Comparison of ENCODE assay signal across 15 mouse cellular contexts in the genomic region with DNA sequence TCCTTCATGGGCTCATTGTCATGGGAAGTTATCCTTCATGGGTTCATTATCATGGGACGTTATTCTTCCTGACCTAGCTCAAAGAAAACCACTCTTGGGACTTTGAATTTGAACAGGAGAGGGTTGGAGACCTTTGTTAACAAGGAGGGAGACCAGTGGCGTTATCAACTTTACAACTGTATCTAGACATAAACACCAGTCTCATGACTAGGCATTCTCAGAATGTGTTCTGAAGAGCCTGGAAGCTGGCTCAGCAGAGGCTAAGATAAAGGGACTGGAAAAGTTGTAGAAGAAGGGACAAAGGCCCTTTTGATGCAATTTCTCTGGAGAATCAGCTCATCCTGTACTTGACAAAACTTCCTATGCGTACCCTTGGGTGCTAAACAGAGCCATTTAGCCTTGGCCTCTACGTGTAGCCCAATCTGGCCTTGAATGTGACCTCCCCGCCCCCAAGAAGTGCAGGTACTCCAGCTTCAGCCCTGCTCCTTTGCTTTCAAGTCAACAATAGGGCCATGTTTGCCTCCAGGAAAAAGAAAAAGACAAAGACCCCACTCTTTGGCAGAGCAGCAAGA.
"Had no signal": no experiment of that assay in that cellular context is flagged by ENCODE, and none has a peak within 500 bp of the region (broad histone marks: within the 10 kb centered on the region; RNA-seq: fewer than 3 reads in every experiment).

No protein-coding gene starts in this region.

- H3K4me1 ChIP-seq: limb, embryonic 15.5 days had no signal

- H3K36me3 ChIP-seq: limb, embryonic 15.5 days; midbrain, embryonic 10.5 days; neural tube, embryonic 13.5 days had no signal

- DNase-seq: kidney, adult 11 months; kidney, adult 9 months; kidney, postnatal 36 days; layer of hippocampus, adult 9-11 months; layer of hippocampus, postnatal 36 days; lung, adult 18-20 months; retina, postnatal 1 day; right cerebral cortex, postnatal 14 days; thymus, adult 18-20 months; thymus, postnatal 14 days had no signal

- H3K27ac ChIP-seq: kidney, postnatal 0 days; limb, embryonic 15.5 days; midbrain, embryonic 10.5 days; neural tube, embryonic 13.5 days had no signal

- H3K9me3 ChIP-seq: limb, embryonic 15.5 days; midbrain, embryonic 10.5 days; neural tube, embryonic 13.5 days had no signal

- H3K27me3 ChIP-seq: limb, embryonic 15.5 days; neural tube, embryonic 13.5 days had no signal

- H3K4me3 ChIP-seq: limb, embryonic 15.5 days; midbrain, embryonic 10.5 days; neural tube, embryonic 13.5 days had no signal

- H3K9ac ChIP-seq: limb, embryonic 15.5 days; neural tube, embryonic 13.5 days had no signal

- H3K4me2 ChIP-seq: limb, embryonic 15.5 days; neural tube, embryonic 13.5 days had no signal

- ATAC-seq: midbrain, embryonic 16.5 days had no signal
